Mouse (Mus musculus) adrenal gland, postnatal 36 days (tissue): Measurements from ENCODE around the gene Mucl3. TPM values are rescaled to one million over a fixed set of nuclear protein-coding genes. Genes with fewer than 3 reads are reported as not detected.

Source experiments
- DNase-seq, 2 experiments: peaks; one replicate each; pipeline ENCODE4 v3.0.0; 2021; ENCODE audit warnings: mixed read lengths in 1 of 2
- total RNA-seq, 2 experiments: library from RNA; stranded (reverse); gene quantifications; 2 replicates each; pipeline ENCODE4 v1.2.3; 2021

Mucl3 gene
- total RNA-seq, 2 experiments from 2014 or later, result not detected

DNA sequence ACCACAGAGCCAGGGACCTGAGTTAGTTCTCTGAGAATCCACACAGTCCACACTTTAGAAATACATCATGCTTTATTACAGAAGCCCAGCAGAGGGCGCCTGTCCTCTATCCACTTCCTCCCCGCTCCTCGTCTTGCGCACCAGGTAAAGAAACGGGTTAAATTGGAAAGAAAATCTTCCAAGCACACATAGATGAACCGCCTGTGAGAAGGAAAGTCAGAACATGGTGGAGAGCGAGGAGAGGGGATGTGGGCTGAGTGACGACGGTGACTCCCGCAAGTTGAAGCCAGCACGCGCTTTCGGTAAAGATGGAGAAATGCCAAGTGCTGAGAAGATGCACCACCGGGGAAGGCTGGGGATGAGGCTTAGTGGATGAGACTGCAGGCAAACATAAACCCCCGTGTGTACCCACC lies 7.8 kb downstream of the Mucl3 start:
- peak; percentile 61 to 73 for DNase-seq

DNA sequence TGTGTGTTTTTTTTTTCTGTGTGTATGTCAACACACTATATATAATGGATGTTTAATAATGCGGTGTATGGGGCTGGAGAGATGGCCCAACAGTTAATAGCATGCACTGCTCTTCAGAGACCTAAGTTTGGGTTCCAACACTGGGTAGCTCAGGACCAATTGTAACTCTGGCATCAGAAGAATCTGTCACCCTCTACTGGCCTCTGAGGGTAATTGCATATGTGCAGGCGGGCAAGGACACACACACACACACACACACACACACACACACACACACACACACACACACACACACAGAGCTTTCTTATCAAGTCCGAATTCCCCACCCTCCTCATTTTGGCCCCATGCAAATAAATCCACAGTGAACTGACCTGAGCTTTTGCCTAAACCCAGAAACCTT lies 8.3 kb downstream of the Mucl3 start:
- no peak for DNase-seq

DNA sequence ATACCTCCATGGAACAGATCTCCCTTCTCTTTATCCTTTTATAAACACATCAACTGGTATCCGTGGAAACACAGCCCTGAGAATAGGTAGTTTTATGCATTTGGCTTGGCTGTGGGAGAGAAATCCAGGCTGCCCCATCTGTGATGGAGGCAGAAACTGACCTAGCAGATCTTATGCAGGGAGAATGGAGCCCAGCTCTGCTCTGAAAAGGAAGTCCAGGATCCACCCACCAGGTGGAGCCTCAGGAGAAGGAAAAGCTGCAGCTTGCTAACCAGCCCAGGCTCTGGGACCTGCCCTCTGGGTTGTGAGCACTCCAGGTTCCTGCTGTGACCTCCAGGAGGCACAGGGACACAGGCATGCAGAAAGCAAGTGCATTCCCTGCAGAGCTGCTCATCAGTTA lies 9.5 kb downstream of the Mucl3 start:
- peak; percentile 10 to 20 for DNase-seq

DNA sequence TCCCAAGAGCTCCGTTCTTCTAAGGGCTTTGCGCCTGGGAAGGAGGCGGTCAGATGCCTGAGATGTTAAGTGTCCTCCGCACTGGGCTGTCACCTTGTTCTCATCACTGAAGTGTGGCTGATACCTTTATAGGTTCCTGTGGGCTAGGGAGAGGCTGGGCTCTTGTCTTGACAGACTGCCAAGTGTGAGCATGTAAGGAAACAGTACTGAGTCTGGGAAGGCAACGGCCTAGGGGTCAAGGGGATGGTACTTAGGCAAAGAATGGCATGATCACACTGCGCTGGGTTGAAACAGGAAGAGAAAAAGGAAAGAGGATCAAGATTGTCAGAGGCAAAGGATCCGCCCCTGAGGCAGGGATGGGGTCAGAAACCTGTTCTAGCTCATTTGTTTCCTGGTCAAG lies 17.0 kb downstream of the Mucl3 start, which contains the start of gene Gm9573:
TSS of gene Gm9573 (minus strand) at position 101 of the 400 bp plus-strand sequence.
- no peak for DNase-seq

DNA sequence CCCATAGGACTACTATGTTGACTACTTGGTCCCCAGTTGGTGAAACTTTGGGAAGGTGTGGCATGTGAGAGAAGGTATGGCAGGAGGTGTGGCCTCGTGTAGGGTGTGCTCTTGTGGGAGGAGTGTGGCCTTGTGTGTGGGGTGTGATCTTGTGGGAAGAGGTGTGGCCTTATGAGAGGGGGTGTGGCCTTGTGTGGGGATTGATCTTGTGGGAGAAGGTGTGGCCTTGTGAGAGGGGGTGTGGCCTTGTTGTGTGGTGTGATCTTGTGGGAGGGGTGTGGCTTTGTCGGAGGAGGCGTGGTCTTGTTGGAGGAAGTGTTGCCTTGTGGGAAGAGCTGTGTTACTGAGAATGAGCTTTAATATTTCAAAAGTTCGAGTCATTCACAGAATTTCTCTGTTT lies 26.4 kb downstream of the Mucl3 start:
- DNase-seq, result no peak

DNA sequence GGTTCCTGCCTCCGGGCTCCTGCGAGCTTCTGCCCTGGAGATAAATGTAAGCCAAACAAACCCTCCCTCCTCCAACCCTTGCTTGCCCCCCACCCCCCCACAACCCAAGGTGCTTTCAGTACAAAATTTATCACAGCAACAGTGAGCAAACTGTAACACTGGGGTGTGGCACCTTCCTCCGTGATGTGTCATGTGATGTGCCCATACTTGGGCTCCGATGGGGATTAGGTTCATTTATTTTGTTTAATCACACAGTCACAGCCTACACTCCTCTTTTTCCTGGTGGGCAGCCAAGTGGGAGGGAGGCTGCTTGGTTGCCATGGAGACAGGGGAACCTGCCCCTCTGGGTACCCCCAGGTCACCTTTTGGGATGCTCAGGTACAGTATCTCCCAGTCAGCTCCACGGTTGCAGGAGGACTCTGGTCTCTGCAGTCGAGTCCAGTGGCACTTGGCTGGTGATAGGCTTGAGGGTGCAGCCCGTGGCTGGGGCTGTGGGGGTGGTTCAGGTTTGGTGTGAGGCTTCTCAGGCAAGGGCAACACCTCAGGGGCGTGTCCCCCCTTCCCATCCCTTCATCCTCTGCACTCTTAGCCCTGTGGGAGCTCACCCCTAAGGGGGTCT lies 41.6 kb downstream of the Mucl3 start:
- DNase-seq, result no peak

DNA sequence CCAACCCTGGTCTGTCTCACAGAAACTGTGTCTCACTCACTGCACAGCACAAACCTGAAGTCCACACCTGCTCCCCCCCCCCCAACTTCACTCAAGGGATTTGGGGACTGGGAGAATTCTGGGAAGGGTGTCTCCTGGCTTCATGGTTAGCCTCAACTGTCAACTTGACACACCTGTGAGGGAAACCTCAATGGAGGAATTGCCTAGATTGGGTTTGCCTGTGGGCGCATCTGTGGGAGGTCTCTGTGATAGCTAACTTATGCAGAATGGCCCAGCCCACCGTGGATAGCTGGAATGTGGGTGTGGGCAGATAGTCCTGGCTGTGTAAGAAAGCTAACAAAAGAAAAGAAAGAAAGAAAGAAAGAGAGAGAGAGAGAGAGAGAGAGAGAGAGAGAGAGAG lies 42.2 kb downstream of the Mucl3 start, which contains the start of gene Sfta2:
TSS of gene Sfta2 (plus strand) at position 301 of the 400 bp plus-strand sequence.
- DNase-seq, result no peak

DNA sequence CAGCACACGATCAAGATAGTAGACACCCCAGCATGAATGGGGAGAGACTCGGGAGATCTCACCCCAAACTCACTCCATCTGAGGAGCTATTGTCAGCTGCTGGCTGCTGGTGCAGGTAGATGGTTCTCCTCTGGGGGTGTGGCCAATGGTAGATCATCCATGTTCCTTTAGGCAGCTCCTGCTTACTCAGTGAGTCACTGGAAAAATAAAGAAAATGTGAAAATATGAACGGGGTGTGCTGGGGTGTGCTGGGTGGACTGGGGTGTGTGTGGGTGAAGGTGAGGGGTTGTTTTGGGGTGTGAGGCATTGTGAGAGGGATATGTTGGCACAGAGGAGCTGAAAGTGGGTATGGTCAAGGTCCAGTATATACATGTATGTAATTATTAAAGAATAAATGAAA lies 46.1 kb downstream of the Mucl3 start:
- no peak for DNase-seq

DNA sequence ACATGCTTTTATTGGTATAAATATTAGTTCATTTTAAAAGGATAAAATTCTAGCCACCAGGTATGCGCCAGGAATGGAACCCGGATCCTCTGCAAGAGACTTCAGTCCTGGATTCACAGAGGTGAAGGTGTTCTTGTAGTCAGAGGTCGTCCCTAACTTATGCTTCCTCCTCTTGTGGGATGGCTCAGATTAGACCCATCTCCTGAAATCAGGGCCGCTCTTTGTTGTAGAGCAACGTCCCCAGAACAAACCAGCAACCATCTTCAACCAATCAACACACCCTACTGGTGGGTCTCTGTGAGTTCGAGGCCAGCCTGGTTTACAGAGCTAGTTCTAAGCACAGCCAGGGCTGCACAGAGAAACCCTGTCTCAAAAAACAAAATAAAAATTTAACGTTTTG lies 49.0 kb downstream of the Mucl3 start:
- DNase-seq, result no peak

DNA sequence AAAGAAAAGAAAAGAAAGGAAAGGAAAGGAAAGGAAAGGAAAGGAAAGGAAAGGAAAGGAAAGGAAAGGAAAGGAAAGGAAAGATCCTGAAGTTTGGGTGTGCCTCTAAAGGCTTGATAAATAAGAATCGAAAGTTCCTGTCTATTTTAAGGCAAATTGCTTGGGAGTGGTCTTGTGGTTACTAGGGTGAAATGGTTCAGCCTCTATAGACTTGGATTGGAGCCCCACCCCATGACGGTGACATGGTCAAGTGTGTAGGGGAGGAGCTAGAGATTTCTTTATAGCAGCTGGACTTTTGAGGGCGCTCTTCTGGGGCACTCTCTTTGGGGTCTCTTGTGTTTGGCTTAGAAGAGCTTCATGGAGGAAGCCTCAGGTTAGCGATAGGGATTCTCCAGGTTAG lies 49.7 kb downstream of the Mucl3 start:
- DNase-seq, result no peak

DNA sequence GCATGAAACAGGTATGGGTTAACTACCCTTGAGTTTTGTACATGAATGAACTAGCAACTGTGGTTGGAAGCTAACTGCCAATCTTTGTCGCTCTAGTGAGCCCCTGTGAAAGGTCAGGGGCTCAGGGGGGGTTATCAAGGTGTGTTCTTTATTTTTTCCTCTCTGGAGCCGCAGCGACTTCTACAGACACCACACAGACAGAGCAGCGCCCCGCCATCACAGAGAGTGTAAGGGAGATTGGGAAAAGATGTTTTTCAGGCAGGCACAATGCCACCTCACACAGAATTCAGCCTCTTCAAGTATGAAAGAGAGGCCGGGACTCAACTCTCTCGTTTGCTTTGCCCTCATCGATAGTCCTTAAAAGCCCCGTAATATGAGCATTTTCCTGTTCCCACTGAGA lies 51.4 kb downstream of the Mucl3 start:
- no peak for DNase-seq

DNA sequence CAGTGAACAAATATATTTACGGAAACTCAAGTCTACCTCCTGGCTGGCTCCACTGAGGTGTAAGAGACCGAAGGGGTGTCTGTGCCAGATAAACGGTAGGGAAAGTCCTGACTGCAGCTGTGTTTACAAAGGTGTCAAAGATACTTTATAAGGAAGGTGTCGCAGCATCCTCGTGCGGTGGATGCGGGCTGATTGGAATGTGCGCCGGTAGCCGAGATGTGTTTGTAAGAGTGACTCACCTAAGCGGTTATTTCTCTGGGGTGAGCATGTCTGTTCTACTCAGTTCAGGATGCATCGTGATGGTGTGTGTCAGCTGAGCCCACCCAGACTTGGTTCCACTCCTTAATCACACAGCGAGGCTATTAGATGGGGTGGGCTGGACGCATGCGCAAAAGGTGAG lies 51.8 kb downstream of the Mucl3 start:
- no peak for DNase-seq

DNA sequence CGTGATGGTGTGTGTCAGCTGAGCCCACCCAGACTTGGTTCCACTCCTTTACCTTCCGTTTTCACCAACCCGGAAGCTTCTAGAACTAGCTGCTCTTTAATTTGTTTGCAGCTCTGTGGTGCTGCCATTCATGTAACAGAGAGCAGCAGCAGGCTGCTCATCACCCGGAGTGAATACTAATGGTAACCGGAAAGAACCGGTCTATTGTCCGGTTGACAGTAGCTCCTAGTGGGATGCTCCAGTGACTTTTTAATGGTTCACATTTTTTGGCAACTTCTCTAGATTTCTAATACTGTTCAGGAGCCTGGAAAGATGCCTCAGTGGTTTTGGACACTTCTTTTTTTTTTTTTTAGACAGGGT lies 52.3 kb downstream of the Mucl3 start:
- no peak for DNase-seq

DNA sequence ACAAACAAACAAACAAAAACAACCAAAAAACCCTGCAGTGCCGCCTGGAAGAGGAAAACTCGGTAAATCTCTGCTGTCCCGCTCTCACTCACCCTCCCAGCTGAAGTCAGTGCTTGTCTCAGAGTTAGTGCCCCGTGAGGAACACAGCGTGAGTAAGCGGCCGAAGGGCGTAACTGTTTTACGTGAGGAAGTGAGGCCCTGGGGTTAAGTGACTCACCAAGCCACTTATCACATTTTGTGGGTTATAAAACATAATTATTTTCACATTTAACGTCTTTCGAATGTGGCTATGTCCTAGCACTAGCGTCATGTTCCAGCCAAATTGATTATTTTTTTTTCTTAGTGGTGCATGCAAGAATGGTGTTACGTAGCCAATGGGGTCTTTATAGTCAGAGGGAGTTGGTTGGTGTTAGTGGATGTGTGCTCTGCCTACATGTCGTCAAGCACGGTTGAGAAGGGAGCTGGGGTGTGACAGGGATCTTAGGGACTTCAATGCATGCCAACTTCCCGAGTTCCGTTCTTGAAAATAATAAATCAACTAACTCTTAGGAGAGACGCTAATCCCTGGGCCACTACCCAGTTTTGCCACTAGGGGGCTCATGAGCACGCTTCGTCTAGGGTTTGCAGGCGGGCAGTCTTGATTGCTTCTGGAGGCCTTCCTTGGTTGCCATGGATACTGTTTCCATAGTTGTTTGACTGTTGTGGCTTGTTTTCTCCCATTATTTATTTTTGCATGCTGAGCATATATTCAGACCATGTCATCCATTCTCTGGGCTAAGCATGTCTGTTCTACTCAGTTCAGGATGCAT lies 52.9 kb downstream of the Mucl3 start:
- DNase-seq, result peak; percentile 76 to 85

DNA sequence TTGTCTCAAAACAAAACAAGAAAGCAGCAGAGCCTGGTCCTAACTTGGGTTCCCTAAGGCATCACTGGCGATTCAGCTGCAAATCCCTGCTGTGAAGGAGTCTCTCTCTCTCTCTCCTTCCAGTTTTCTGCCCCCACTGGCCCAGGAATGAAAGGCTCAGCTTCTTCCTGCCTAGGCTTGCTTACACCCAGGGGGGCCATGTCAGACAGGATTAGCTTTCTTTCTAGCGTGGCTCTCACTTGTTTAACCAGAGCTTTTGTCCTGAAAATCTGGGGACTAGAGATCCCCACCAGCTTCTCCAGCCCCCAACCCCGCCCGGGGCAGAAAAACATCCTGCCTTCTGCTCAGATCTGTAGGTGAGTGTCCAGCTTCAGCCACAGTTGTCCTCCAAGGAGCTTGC lies 55.1 kb downstream of the Mucl3 start:
- DNase-seq, result no peak

DNA sequence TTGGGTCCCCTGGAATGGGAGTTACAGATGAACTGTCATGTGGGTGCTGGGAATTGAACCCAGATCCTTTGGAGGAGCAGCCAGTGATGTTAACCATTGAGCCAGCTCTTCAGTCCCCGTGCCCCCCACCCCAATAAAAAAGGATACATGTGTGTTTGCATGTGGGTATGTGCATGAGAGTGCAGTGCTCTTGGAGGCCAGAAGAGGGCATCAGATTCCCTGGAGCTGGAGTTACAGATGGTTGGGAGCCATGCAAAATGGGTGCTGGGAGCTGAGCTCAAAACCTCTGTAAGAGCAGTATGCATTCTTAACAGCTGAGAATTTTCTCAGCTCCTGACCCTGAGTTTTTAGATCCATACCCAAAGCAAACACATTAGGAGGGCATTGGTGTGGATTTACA lies 56.2 kb downstream of the Mucl3 start:
- no peak for DNase-seq

Other genes starting within 250 kb of the Mucl3 start
- gene H2-Q6, start 218.8 kb downstream of the Mucl3 start, total RNA-seq, result 1 to 10 TPM; 2.4 to 6.2 TPM
- 1 to 10 TPM; 3.8 to 7.4 TPM for gene H2-Q7, start 204.5 kb downstream of the Mucl3 start, total RNA-seq
- 1 to 10 TPM; 7.5 to 8.7 TPM for gene H2-Q10, start 173.6 kb downstream of the Mucl3 start, total RNA-seq
- gene Pou5f1, start 137.7 kb downstream of the Mucl3 start, total RNA-seq, result under 1 TPM in 1 of 2 experiments, not detected in 1; 0.23 TPM
- gene Tcf19, start 126.9 kb downstream of the Mucl3 start, total RNA-seq, result 10 to 100 TPM in 1 of 2 experiments, 1 to 10 TPM in 1; 8.3 to 10.0 TPM
- gene Cchcr1, start 126.6 kb downstream of the Mucl3 start, total RNA-seq, result 1 to 10 TPM; 7.5 to 9.3 TPM
- gene Psors1c2, start 110.5 kb downstream of the Mucl3 start, total RNA-seq, result not detected
- 1 to 10 TPM in 1 of 2 experiments, under 1 TPM in 1; 0.56 to 1.4 TPM for gene Cdsn, start 91.6 kb downstream of the Mucl3 start, total RNA-seq
- not detected for gene 2300002M23Rik, start 76.2 kb downstream of the Mucl3 start, total RNA-seq
- gene Sfta2, start 42.1 kb downstream of the Mucl3 start, total RNA-seq, result not detected
- not detected for gene Gm9573, start 17.1 kb downstream of the Mucl3 start, total RNA-seq
- gene Vars2, start 23.9 kb upstream of the Mucl3 start, total RNA-seq, result 10 to 100 TPM; 30.8 to 40.0 TPM
- gene Gtf2h4, start 30.0 kb upstream of the Mucl3 start, total RNA-seq, result 10 to 100 TPM; 20.2 to 23.3 TPM
- 10 to 100 TPM; 43.4 to 48.8 TPM for gene Ddr1, start 60.9 kb upstream of the Mucl3 start, total RNA-seq
- 10 to 100 TPM; 19.2 to 36.5 TPM for gene Ier3, start 178.0 kb upstream of the Mucl3 start, total RNA-seq
- 10 to 100 TPM; 60.5 to 73.4 TPM for gene Flot1, start 179.5 kb upstream of the Mucl3 start, total RNA-seq
- 100 to 1,000 TPM; 188 to 218 TPM for gene Tubb5, start 194.6 kb upstream of the Mucl3 start, total RNA-seq
- 10 to 100 TPM; 18.3 to 18.7 TPM for gene Mdc1, start 197.8 kb upstream of the Mucl3 start, total RNA-seq
- gene Nrm, start 217.6 kb upstream of the Mucl3 start, total RNA-seq, result 1 to 10 TPM; 6.7 to 7.5 TPM
- 10 to 100 TPM; 26.1 to 35.1 TPM for gene Ppp1r18, start 221.9 kb upstream of the Mucl3 start, total RNA-seq
- 10 to 100 TPM; 37.5 to 40.8 TPM for gene Dhx16, start 236.1 kb upstream of the Mucl3 start, total RNA-seq